Mouse (Mus musculus): ENCODE results near the gene Tha1.

Tha1 gene

GRCm38 (mm10) chr11:117872861-117873608 is at the start of gene Tha1:
Tha1 (minus strand) TSS chr11:117873481.
- peak; percentile 68 for DNase-seq (ENCODE audit: low spot score)

- DNase-seq (ENCODE audit: low spot score): no peak
Measured at GRCm38 (mm10) chr11:117919211-117919610, 45.9 kb upstream of the Tha1 start.

DNA sequence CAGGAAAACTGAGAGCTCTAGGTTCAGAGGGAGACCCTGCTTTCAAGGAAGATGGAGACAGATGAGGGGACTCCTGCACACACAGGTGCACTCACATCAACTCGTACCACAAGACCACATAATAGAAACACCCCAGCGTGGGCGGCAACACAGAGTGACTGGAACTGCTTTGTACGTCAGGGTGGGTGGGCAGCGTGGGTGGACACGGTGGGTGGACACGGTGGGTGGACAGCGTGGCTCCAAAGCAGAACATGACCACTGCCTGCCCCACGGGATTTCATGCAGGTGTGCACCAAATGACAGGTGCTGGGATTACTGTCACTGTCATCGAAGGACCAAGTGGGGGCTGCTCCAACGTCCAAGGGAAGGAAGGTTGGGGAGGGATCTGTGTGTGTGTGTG is 45.3 kb upstream of the Tha1 start:
- no peak for DNase-seq (ENCODE audit: low spot score)

- no peak for DNase-seq (ENCODE audit: low spot score)
Measured at GRCm38 (mm10) chr11:117915837-117916236, 42.6 kb upstream of the Tha1 start.

GRCm38 (mm10) chr11:117915341-117915740 is 42.1 kb upstream of the Tha1 start:
- no peak for DNase-seq (ENCODE audit: low spot score)

DNA sequence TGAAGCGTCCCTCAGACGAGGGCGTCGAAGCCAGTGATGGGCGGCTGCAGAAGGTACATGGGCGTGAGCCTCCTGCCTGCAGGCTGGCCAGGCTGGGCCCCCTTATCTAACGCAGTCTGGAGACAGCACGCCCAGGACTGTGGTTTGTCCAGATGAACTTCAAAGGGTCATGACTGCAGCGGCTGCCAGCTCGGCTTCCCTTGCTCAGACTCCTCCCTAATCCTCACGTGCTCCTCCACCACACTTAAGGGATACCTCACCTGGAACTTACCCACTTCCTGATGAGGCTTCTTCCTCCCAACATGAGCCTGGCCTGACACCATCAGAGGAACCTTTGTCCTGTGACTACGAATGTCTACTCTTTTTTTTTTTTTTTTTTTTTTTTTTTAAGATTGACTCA is 41.2 kb upstream of the Tha1 start:
- DNase-seq (ENCODE audit: low spot score): no peak

DNA sequence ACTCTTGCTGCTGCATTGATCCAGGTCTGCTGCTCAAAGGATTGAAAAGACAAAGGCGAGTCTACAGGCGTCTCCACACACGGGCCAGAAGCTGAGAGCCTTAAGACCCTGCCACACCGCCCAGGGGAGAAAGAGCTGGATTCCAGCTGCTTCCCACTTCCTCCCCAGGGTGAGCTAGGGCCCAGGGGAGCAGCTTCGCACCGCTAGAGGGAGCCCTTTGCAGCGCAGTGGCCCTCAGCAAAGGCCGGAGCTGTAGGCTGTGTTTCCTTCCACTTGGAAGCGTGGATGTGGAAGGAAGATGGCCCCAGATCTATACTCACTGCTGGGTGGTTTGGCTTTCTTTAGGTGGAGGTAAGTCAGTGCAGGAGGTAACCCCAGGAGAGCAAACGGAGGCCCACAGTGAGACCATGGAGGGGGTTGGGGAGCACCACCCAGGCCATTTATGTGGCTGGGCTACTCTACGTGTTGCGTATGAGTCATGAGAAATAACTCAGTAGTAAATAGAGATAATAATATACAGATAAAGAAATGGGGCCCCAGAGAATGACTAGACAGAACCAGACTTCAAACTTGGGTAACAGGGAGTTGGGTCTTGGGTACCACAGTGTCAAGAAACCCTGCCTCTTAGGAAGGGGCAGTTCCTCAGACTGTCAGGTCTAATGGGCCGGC is 39.5 kb upstream of the Tha1 start:
- peak; percentile 53 for DNase-seq (ENCODE audit: low spot score)

DNA sequence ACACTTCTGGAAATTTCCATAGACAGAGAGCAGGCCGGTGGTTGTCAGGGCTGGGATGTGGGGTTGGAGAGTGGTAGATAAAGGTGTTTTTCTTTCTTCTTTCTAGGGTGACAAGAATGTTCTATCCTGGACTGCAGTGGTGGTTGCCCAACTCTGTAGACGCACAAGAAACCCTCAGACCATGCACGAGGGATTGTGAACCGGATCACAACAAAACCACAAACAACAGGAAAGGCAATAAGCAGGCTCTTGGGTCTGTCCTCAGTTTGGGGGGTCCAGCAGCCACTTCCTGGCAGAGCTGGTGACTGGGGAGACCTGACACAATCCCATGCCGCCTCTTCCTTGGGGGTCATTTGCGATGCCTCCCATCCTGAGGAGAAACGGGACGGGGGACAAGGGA is 36.1 kb upstream of the Tha1 start:
- DNase-seq (ENCODE audit: low spot score): no peak

GRCm38 (mm10) chr11:117904442-117904841 is 31.2 kb upstream of the Tha1 start:
- DNase-seq (ENCODE audit: low spot score): no peak

DNA sequence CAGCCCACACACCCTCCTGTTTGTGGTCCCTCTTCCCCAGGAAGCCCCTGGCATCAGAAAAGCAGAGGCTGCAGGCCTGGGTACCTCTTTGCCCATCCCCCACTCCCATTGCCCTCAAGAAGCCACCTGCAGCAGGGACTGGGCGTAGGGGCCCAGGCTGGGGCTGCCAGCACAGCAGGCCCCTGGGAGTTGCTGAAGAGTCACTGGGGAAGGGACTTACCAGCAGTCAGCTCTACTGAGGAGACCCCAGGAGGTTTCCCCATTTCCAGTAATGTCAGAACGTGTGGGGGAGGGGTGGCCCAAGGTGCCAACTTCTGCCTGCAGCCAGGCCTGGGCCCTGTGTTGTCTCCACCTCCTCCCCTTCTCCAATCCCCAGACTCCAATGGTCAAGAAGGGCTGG is 29.0 kb upstream of the Tha1 start:
- DNase-seq (ENCODE audit: low spot score): no peak

GRCm38 (mm10) chr11:117896533-117896932 is 23.3 kb upstream of the Tha1 start:
- no peak for DNase-seq (ENCODE audit: low spot score)

GRCm38 (mm10) chr11:117894676-117895075 is 21.4 kb upstream of the Tha1 start:
- DNase-seq (ENCODE audit: low spot score): no peak

DNA sequence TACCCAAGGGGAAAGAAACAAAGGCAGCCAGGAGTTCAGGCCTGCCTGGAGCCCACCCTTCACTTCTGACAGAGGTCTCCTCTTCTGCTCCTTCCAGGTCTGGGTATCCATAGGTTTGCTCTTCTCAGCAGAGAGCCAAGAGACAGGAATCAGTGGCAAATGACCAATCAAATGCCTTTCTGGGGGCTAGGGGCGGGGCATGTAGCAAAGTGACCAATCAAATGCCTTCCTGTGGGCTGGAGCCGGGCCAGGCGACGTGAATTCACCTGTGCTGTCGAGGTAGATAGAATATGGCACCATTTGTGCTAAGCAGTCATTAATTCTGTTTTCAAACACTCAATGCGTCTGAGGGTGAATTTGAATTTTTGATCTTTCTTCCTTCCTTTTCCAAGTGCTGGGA is 18.9 kb upstream of the Tha1 start:
- no peak for DNase-seq (ENCODE audit: low spot score)

DNA sequence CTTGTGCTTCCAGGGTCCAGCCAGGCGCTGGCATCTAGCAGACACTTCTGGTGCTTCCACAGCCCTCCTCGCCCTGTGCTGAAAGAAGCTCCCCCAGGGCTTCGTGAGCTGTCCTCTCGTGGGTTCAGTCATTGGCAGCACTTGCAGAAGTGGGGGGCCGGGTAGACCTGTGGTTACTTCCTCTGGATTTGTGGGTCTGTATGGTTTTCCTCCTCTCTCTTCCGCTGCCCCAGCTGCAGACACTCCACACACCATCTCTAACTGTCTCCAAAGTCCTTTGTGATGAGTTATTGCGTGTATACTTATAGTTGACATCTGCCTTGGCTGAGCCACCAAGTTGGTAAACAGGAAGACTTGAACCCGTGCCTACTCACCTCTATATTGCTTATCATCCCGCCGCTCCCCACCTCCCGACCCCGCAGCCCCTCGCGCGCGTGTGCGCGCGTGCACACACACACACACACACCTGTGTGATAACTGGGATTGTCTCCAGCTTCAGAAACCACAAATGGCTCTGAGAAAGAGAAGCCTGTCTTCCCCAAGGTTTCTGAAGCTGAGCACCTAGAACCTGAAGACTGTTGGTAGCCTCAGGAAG is 18.4 kb upstream of the Tha1 start:
- no peak for DNase-seq (ENCODE audit: low spot score)

- no peak for DNase-seq (ENCODE audit: low spot score)
Measured at GRCm38 (mm10) chr11:117890519-117891282, 17.4 kb upstream of the Tha1 start.

DNA sequence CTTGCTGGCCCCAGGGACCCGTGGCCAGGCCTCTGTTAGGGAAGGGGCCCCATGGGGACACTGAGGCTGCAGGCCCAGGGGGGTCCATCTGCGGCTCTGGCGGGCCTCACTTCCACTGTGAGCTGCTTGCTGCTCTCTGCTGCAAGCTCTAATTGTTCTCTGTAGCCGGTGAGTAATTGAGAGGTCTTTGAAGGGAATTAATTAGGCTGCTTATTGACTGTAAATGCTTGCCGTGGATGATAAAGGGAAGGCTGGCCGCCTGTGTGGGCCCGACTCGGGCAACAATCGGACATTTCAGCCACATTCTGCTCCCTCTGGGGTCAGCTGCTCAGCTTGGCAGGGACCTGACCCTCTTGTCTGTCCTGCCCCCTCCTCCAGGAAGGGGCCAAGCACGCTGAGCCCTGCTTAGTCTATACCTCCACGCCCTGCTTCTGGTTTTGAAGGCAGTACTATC is 16.6 kb upstream of the Tha1 start:
- DNase-seq (ENCODE audit: low spot score): no peak

- no peak for DNase-seq (ENCODE audit: low spot score)
Measured at GRCm38 (mm10) chr11:117888853-117889822, 15.9 kb upstream of the Tha1 start.

DNA sequence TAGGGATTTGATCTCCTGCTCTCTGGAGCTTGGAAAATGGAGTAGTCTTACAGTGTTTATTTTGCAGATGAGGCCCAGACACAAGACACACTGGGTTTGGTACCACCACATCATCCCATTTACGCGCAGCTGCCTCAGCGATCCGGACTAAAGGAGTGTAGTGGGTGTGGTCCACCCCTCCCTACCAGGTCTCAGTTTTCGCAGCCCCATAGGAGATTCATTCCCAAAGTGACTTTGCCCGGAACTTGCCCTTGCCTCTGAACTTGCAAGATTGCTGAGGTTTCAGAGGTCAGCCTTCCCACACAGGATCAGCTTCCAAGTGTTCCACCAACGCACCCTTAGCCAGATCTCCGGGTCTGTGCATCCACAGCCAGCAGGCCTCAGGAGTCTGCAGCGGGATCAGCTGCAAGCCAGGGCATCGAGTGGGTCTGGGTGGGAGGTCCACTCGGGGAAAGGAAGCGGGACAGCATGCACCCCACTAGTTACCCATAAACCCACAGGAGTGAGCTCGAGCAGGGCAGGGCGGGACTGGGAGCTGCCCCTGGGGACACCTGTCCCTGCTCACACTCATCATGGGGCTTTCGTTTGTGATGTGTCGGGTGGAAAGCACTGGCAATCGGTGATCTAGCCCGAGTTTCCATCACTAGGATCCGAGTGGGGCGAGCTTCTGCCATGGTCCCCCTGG is 15.0 kb upstream of the Tha1 start:
- DNase-seq (ENCODE audit: low spot score): no peak

DNA sequence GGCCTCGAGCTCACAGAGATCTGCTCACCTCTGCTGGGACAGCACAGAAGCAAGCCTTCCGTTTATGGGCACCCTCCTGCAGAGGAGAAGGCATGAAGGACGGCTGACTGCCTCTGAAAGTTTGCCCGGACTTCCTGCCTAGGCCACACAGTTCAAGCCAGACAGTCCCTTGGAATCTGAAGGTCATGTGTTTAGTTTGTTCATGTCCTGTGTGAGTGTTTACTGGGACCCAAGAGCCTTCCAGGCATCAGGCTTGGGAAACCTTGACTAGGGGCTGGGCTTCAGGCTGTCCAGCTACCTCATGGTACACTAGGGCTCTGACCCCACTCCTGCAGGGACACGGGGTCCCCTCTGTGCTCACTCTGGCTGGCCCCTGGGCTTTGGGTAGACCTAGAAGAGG is 12.7 kb upstream of the Tha1 start:
- no peak for DNase-seq (ENCODE audit: low spot score)

DNA sequence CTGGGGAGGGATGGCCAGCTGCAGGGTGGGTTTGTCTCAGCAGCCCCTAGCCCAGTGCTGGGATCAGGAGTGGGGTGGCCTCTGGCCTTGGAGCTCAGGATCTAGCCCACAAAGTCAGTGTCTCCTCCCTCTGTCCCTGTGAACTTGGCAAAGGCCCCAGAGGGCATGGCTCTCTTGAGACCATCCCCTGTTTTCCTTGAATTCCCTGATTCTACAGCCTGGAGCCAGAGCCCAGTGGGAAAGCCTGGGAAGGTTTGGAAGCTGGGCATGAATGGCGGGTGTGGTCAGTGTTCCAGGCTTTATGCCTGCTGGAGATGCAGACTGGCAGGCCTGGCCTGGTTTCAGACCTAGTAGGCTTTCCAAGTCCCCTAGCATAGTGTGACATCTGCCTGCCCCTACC is 8.9 kb upstream of the Tha1 start:
- DNase-seq (ENCODE audit: low spot score): no peak

DNA sequence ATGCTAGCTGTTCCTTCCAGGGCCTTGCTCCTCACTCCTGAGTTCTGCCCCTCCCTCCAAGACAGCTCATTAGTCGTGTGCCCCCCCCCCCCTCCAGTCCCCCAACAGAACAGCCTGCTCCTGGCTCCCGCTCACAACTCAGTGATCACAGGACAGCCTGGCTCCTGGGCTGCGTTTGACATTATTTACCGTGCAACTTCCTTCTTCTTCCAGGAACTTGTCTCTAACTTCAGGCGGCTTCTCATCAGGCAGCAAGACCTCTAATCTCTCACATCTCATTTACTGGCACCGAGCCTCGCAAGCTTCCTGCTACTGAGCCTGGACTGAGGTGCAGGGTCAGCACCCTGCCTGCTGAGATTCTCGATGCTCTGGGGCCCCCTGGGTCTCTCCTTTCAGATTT is 8.5 kb upstream of the Tha1 start:
- no peak for DNase-seq (ENCODE audit: low spot score)

Measured in left cerebral cortex, adult 11 months (tissue).